Mouse (Mus musculus): ENCODE data around the gene Chrd. TPM values are rescaled to one million over a fixed set of nuclear protein-coding genes. Genes with fewer than 3 reads are reported as not detected.
A peak's percentile ranks its signal among the peaks of the same experiment; 100 is the strongest.

The Chrd gene
- polyA plus RNA-seq, 1 experiment, result 7.2 TPM

GRCm38 (mm10) chr16:20750518-20750917 lies 17.6 kb downstream of the Chrd start:
- Histone ChIP-seq H3K36me3 (ENCODE audit: control insufficient read depth, insufficient read depth, low read length) (no peaks in the 10 kb centered on the region), H3K4me3 (ENCODE audit: insufficient read depth, low read depth, low read length) (no peak overlapping the region), H3K4me1 (ENCODE audit: control insufficient read depth, insufficient read depth, low read length) (no peaks in the 10 kb centered on the region), H3K27me3 (replicated peaks; ENCODE audit: control insufficient read depth, insufficient read depth, low read length) (no peaks in the 10 kb centered on the region), H3K27ac (ENCODE audit: insufficient read depth, low read depth, low read length) (no peak overlapping the region)
- no peak for TF ChIP-seq CTCF (conservative IDR thresholded peaks at IDR 0.05; ENCODE audit: insufficient read depth, insufficient read length, low read depth, low read length)
- TF ChIP-seq POLR2A (IDR thresholded peaks at IDR 0.05; ENCODE audit: low read depth, low read length), result no peak
- DNase-seq, result no peak
- WGBS, result 44% methylated on average over 8 of the region's 8 CpGs

GRCm38 (mm10) chr16:20756052-20756451 lies 23.1 kb downstream of the Chrd start:
- 84% methylated on average over 5 of the region's 5 CpGs for WGBS
- Histone ChIP-seq H3K27me3 (replicated peaks; ENCODE audit: control insufficient read depth, insufficient read depth, low read length) (no peaks in the 10 kb centered on the region), H3K27ac (ENCODE audit: insufficient read depth, low read depth, low read length) (no peak overlapping the region), H3K4me1 (ENCODE audit: control insufficient read depth, insufficient read depth, low read length) (no peaks in the 10 kb centered on the region), H3K36me3 (ENCODE audit: control insufficient read depth, insufficient read depth, low read length) (no peaks in the 10 kb centered on the region), H3K4me3 (ENCODE audit: insufficient read depth, low read depth, low read length) (no peak overlapping the region)
- TF ChIP-seq POLR2A (IDR thresholded peaks at IDR 0.05; ENCODE audit: low read depth, low read length), result no peak
- no peak for TF ChIP-seq CTCF (conservative IDR thresholded peaks at IDR 0.05; ENCODE audit: insufficient read depth, insufficient read length, low read depth, low read length)
- peak; percentile 9 for DNase-seq

- no peak overlapping the region for H3K27ac ChIP-seq (ENCODE audit: insufficient read depth, low read depth, low read length)
- H3K36me3 ChIP-seq (ENCODE audit: control insufficient read depth, insufficient read depth, low read length), result no peaks in the 10 kb centered on the region
- H3K4me3 ChIP-seq (ENCODE audit: insufficient read depth, low read depth, low read length), result no peak overlapping the region
- TF ChIP-seq POLR2A (IDR thresholded peaks at IDR 0.05; ENCODE audit: low read depth, low read length) (no peak), CTCF (conservative IDR thresholded peaks at IDR 0.05; ENCODE audit: insufficient read depth, insufficient read length, low read depth, low read length) (no peak)
- H3K4me1 ChIP-seq (ENCODE audit: control insufficient read depth, insufficient read depth, low read length), result no peaks in the 10 kb centered on the region
- 61% methylated on average over 1 of the region's 1 CpGs for WGBS
- no peaks in the 10 kb centered on the region for H3K27me3 ChIP-seq (replicated peaks; ENCODE audit: control insufficient read depth, insufficient read depth, low read length)
- no peak for DNase-seq
Measured at GRCm38 (mm10) chr16:20757385-20757784, 24.5 kb downstream of the Chrd start.

DNA sequence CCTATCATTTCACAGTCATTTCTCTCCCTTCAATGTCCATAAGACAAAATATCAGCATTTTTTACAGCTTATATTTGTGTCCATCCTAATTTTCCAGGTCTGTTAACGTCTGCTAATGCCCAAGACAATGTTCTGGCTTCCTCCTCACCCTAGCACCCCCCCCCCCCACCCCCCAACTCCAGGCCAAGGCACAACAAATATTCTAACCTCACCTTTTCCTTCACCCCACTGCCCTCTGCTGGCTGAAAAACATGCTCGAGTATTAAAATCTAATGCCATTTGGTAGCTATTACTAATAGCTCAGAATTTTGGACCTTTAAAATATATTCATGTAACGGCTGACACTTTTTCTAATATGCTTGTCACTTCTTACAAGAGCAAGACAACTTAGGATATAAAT lies 28.8 kb downstream of the Chrd start:
- Histone ChIP-seq H3K4me3 (ENCODE audit: insufficient read depth, low read depth, low read length) (no peak overlapping the region), H3K27me3 (replicated peaks; ENCODE audit: control insufficient read depth, insufficient read depth, low read length) (no peaks in the 10 kb centered on the region), H3K36me3 (ENCODE audit: control insufficient read depth, insufficient read depth, low read length) (no peaks in the 10 kb centered on the region), H3K4me1 (ENCODE audit: control insufficient read depth, insufficient read depth, low read length) (no peaks in the 10 kb centered on the region), H3K27ac (ENCODE audit: insufficient read depth, low read depth, low read length) (no peak overlapping the region)
- 5% methylated on average over 3 of the region's 3 CpGs for WGBS
- peak; percentile 60 for DNase-seq
- TF ChIP-seq CTCF (conservative IDR thresholded peaks at IDR 0.05; ENCODE audit: insufficient read depth, insufficient read length, low read depth, low read length), result peak; percentile 25; the same call in 1 of the 2 replicates
- TF ChIP-seq POLR2A (IDR thresholded peaks at IDR 0.05; ENCODE audit: low read depth, low read length), result no peak

DNA sequence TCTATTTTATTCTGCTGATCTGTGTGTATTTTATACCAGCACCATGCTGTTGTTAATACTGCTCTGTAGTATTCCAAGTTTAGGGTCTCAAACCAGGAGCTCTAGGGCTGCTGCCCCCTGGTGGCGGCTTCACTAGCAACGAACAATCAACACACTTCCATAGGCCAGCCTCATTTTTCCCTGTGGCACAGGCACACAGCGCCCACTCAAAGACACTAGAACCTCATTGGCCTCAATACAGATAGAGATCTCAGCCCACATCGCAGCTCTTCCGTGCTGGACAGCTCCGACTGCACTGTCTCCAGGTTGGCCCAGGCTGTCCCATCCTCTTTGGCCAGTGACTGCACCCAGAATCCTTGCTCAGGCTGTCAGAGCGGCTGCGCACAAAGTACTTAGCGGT lies 32.3 kb downstream of the Chrd start:
- no peak for TF ChIP-seq POLR2A (IDR thresholded peaks at IDR 0.05; ENCODE audit: low read depth, low read length)
- TF ChIP-seq CTCF (conservative IDR thresholded peaks at IDR 0.05; ENCODE audit: insufficient read depth, insufficient read length, low read depth, low read length), result peak; percentile 64
- no peak overlapping the region for H3K4me3 ChIP-seq (ENCODE audit: insufficient read depth, low read depth, low read length)
- no peaks in the 10 kb centered on the region for H3K4me1 ChIP-seq (ENCODE audit: control insufficient read depth, insufficient read depth, low read length)
- peak; percentile 58 for DNase-seq
- no peaks in the 10 kb centered on the region for H3K36me3 ChIP-seq (ENCODE audit: control insufficient read depth, insufficient read depth, low read length)
- no peak overlapping the region for H3K27ac ChIP-seq (ENCODE audit: insufficient read depth, low read depth, low read length)
- WGBS, result 49% methylated on average over 9 of the region's 9 CpGs
- no peaks in the 10 kb centered on the region for H3K27me3 ChIP-seq (replicated peaks; ENCODE audit: control insufficient read depth, insufficient read depth, low read length)

GRCm38 (mm10) chr16:20775021-20775420 lies 42.1 kb downstream of the Chrd start:
- no peak overlapping the region for H3K27ac ChIP-seq (ENCODE audit: insufficient read depth, low read depth, low read length)
- no peaks in the 10 kb centered on the region for H3K4me1 ChIP-seq (ENCODE audit: control insufficient read depth, insufficient read depth, low read length)
- 59% methylated on average over 5 of the region's 5 CpGs for WGBS
- H3K27me3 ChIP-seq (replicated peaks; ENCODE audit: control insufficient read depth, insufficient read depth, low read length), result no peaks in the 10 kb centered on the region
- no peak for TF ChIP-seq POLR2A (IDR thresholded peaks at IDR 0.05; ENCODE audit: low read depth, low read length)
- no peak for TF ChIP-seq CTCF (conservative IDR thresholded peaks at IDR 0.05; ENCODE audit: insufficient read depth, insufficient read length, low read depth, low read length)
- H3K36me3 ChIP-seq (ENCODE audit: control insufficient read depth, insufficient read depth, low read length), result no peaks in the 10 kb centered on the region
- H3K4me3 ChIP-seq (ENCODE audit: insufficient read depth, low read depth, low read length), result no peak overlapping the region
- DNase-seq, result no peak

DNA sequence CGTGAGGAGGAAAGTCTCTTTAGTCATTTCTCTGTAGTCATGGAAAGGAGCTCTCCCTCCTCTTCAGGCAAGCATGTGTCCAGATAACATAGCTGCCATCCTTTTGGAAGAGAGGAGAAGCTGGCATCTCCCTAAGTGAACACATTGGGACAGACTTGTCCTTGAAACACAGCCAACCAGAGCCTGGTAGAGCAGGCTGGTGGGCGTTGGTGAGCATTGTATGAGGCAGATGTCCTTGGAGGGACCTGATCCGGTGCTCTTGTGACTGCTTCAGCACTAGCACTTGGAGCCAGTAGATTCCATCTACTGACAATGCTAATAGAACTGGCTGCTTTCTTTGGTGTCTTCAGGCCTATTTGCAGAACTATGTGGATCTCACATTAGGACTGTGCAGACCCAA lies 46.9 kb downstream of the Chrd start:
- Histone ChIP-seq H3K27ac (ENCODE audit: insufficient read depth, low read depth, low read length) (no peak overlapping the region), H3K4me3 (ENCODE audit: insufficient read depth, low read depth, low read length) (no peak overlapping the region), H3K4me1 (ENCODE audit: control insufficient read depth, insufficient read depth, low read length) (no peaks in the 10 kb centered on the region; the same call in 1 of the 2 replicates), H3K36me3 (ENCODE audit: control insufficient read depth, insufficient read depth, low read length) (no peaks in the 10 kb centered on the region), H3K27me3 (replicated peaks; ENCODE audit: control insufficient read depth, insufficient read depth, low read length) (no peaks in the 10 kb centered on the region)
- DNase-seq, result no peak
- TF ChIP-seq POLR2A (IDR thresholded peaks at IDR 0.05; ENCODE audit: low read depth, low read length) (no peak), CTCF (conservative IDR thresholded peaks at IDR 0.05; ENCODE audit: insufficient read depth, insufficient read length, low read depth, low read length) (no peak)
- WGBS, result 89% methylated on average over 3 of the region's 3 CpGs

Data from kidney, adult 2 months (tissue).